ENCODE assay signal across 27 mouse cellular contexts in the genomic region with DNA sequence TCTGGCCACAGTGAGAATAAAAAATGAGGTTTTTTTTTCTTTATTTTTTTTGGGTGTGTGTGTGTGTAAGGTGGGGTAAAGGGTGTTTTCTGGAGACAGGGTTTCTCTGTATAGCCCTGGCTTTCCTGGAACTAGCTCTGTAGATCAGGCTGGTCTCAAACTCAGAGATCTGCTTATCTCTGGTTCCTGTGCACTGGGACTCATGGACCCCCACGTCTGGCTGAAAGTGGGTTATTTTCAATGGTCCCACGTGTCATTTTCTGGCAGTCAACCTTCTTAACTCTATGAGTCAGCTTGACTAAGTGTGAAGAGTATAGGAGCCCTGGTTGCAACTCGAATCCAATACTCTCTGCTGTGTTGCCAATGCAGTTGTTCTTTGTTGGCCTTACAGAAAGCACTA.
DNase-seq lines count a peak whose midpoint lies in the region; ATAC-seq and TF ChIP-seq lines count a peak whose summit lies in the region.
"Had no signal": no experiment of that assay in that cellular context is flagged by ENCODE, and none has a peak within 500 bp of the region (broad histone marks: within the 10 kb centered on the region; RNA-seq: fewer than 3 reads in every experiment).

No protein-coding gene starts in this region.

- peak; percentile 78 for ATAC-seq in liver, embryonic 12.5 days
- ATAC-seq in liver, postnatal 0 days: no peak
- ATAC-seq in liver, embryonic 13.5 days (ENCODE audit: low read depth): peak; percentile 76
- ATAC-seq: activated CD4-positive, CD25-positive, alpha-beta regulatory T cell, adult 4 months; CD4-positive, CD25-positive, alpha-beta regulatory T cell, adult 4 months; forebrain, embryonic 15.5 days; hindbrain, embryonic 16.5 days had no signal

- H3K27ac ChIP-seq in layer of hippocampus, adult 2 months: peak overlapping the region; percentile 88
- H3K27ac ChIP-seq in liver, embryonic 12.5 days: no peak overlapping the region
- no peak overlapping the region for H3K27ac ChIP-seq in liver, postnatal 0 days (ENCODE audit: low read depth)
- no peak overlapping the region for H3K27ac ChIP-seq in liver, embryonic 13.5 days
- H3K27ac ChIP-seq: embryonic facial prominence, embryonic 12.5 days; embryonic facial prominence, embryonic 15.5 days; forebrain, embryonic 12.5 days; forebrain, embryonic 15.5 days; heart, embryonic 15.5 days; hindbrain, embryonic 10.5 days; hindbrain, embryonic 13.5 days had no signal

- H3K9ac ChIP-seq in liver, embryonic 12.5 days: no peak overlapping the region
- H3K9ac ChIP-seq in liver, postnatal 0 days (replicated peaks): no peak overlapping the region
- no peak overlapping the region for H3K9ac ChIP-seq in liver, embryonic 13.5 days
- H3K9ac ChIP-seq: embryonic facial prominence, embryonic 12.5 days; embryonic facial prominence, embryonic 15.5 days; forebrain, embryonic 12.5 days; forebrain, embryonic 15.5 days; heart, embryonic 12.5 days; heart, embryonic 15.5 days; hindbrain, embryonic 13.5 days had no signal

- H3K9me3 ChIP-seq in liver, embryonic 12.5 days (replicated peaks): no peaks in the 10 kb centered on the region
- no peaks in the 10 kb centered on the region for H3K9me3 ChIP-seq in liver, postnatal 0 days (ENCODE audit: low read length)
- H3K9me3 ChIP-seq in liver, embryonic 13.5 days (replicated peaks): no peaks in the 10 kb centered on the region
- H3K9me3 ChIP-seq: embryonic facial prominence, embryonic 12.5 days; embryonic facial prominence, embryonic 15.5 days; forebrain, embryonic 12.5 days; forebrain, embryonic 15.5 days; heart, embryonic 12.5 days; heart, embryonic 15.5 days; hindbrain, embryonic 13.5 days had no signal

- H3K4me3 ChIP-seq in layer of hippocampus, adult 2 months: no peak overlapping the region
- H3K4me3 ChIP-seq in liver, embryonic 12.5 days: no peak overlapping the region
- no peak overlapping the region for H3K4me3 ChIP-seq in liver, postnatal 0 days (ENCODE audit: low read depth, low read length)
- no peak overlapping the region for H3K4me3 ChIP-seq in liver, embryonic 13.5 days (replicated peaks)
- H3K4me3 ChIP-seq: embryonic facial prominence, embryonic 12.5 days; embryonic facial prominence, embryonic 15.5 days; forebrain, embryonic 12.5 days; forebrain, embryonic 15.5 days; heart, embryonic 12.5 days; heart, embryonic 15.5 days; hindbrain, embryonic 10.5 days; hindbrain, embryonic 13.5 days had no signal

- no peak for TF ChIP-seq CTCF in layer of hippocampus, adult 2 months (conservative IDR thresholded peaks at IDR 0.05)
- no peak for TF ChIP-seq CTCF in liver, postnatal 0 days (IDR thresholded peaks at IDR 0.05; ENCODE audit: low read depth)

- peaks cover 17% of the 10 kb centered on the region for H3K4me1 ChIP-seq in liver, embryonic 12.5 days
- H3K4me1 ChIP-seq in liver, postnatal 0 days (ENCODE audit: insufficient read depth): no peaks in the 10 kb centered on the region
- peaks cover 8% of the 10 kb centered on the region for H3K4me1 ChIP-seq in liver, embryonic 13.5 days (replicated peaks)
- H3K4me1 ChIP-seq: heart, embryonic 12.5 days had no signal

- no peak for TF ChIP-seq EP300 in liver, postnatal 0 days (IDR thresholded peaks at IDR 0.05; ENCODE audit: low read depth)

- no peak for DNase-seq in layer of hippocampus, adult 2 months (ENCODE audit: low spot score in 2 of 2)
- DNase-seq in layer of hippocampus, postnatal 10 days (ENCODE audit: low spot score in 2 of 2): no peak
- DNase-seq in liver, postnatal 0 days: no peak
- peak; percentile 14 for DNase-seq in c-Kit-positive CD71-positive TER-119-negative erythroid progenitor cells, embryonic 14.5 days (ENCODE audit: low read depth)
- DNase-seq in liver, embryonic 13.5 days: no peak
- DNase-seq in urinary bladder, postnatal 14 days (ENCODE audit: low spot score): no peak
- DNase-seq in natural killer cell, adult 2 months (ENCODE audit: low spot score in 2 of 2): no peak
- DNase-seq: adrenal gland, postnatal 10 days; adrenal gland, postnatal 36 days; cerebellum, adult 18-20 months; cerebellum, adult 9-10 months; cerebellum, postnatal 14 days; gastrocnemius, postnatal 25 days; heart, postnatal 10 days; heart, postnatal 36 days had no signal

- no peaks in the 10 kb centered on the region for H3K27me3 ChIP-seq in liver, embryonic 12.5 days (replicated peaks)
- no peaks in the 10 kb centered on the region for H3K27me3 ChIP-seq in liver, postnatal 0 days (ENCODE audit: insufficient read depth, low read length)
- H3K27me3 ChIP-seq in liver, embryonic 13.5 days: no peaks in the 10 kb centered on the region
- H3K27me3 ChIP-seq: embryonic facial prominence, embryonic 12.5 days; embryonic facial prominence, embryonic 15.5 days; forebrain, embryonic 12.5 days; forebrain, embryonic 15.5 days; heart, embryonic 12.5 days; heart, embryonic 15.5 days; hindbrain, embryonic 13.5 days had no signal

- peaks cover 19% of the 10 kb centered on the region for H3K36me3 ChIP-seq in liver, embryonic 12.5 days
- 0 out of 2 replicates have a peak, but pooled peaks cover 3% of the 10 kb centered on the region for H3K36me3 ChIP-seq in liver, postnatal 0 days (replicated peaks; ENCODE audit: insufficient read depth, low read length)
- H3K36me3 ChIP-seq in liver, embryonic 13.5 days: peaks cover 10% of the 10 kb centered on the region; the same call in 1 of the 2 replicates
- H3K36me3 ChIP-seq: forebrain, embryonic 15.5 days had no signal

- WGBS in liver, embryonic 12.5 days (ENCODE audit: insufficient replicate concordance): 42% methylated on average over 3 of the region's 3 CpGs
- WGBS in liver, postnatal 0 days (ENCODE audit: insufficient replicate concordance): 52% methylated on average over 3 of the region's 3 CpGs
- WGBS in liver, embryonic 13.5 days (ENCODE audit: insufficient replicate concordance): 27% methylated on average over 3 of the region's 3 CpGs

- H3K4me2 ChIP-seq in liver, embryonic 12.5 days: 0 out of 2 replicates have a peak overlapping the region, but pooled peaks have one; percentile 28
- no peak overlapping the region for H3K4me2 ChIP-seq in liver, postnatal 0 days (ENCODE audit: low read depth, low read length)
- H3K4me2 ChIP-seq in liver, embryonic 13.5 days: no peak overlapping the region
- H3K4me2 ChIP-seq: embryonic facial prominence, embryonic 12.5 days; embryonic facial prominence, embryonic 15.5 days; forebrain, embryonic 12.5 days; forebrain, embryonic 15.5 days; heart, embryonic 12.5 days; heart, embryonic 15.5 days; hindbrain, embryonic 13.5 days had no signal
